Mouse (Mus musculus) embryonic fibroblast, embryonic 13.5 days (primary cell): ENCODE measurements at regions not wholly inside any gene's neighbourhood (a gene's known extent, or its start where the extent isn't known, plus 50 kb on each side); places are given as distances from the start of the nearest gene placed in this dataset.

Experiments used
- CTCF ChIP-seq: IDR thresholded peaks from 2 replicates; pipeline ENCODE4 v1.5.1; 2011; ENCODE audit warnings: mild to moderate bottlenecking, control low read depth, low read length, moderate library complexity, borderline replicate concordance; ENCODE audit not compliant: insufficient read depth
- POLR2A ChIP-seq: IDR thresholded peaks from 2 replicates; pipeline ENCODE4 v1.6.1; 2011; ENCODE audit warnings: low read depth, mild to moderate bottlenecking, control low read depth, low read length, moderate library complexity

DNA sequence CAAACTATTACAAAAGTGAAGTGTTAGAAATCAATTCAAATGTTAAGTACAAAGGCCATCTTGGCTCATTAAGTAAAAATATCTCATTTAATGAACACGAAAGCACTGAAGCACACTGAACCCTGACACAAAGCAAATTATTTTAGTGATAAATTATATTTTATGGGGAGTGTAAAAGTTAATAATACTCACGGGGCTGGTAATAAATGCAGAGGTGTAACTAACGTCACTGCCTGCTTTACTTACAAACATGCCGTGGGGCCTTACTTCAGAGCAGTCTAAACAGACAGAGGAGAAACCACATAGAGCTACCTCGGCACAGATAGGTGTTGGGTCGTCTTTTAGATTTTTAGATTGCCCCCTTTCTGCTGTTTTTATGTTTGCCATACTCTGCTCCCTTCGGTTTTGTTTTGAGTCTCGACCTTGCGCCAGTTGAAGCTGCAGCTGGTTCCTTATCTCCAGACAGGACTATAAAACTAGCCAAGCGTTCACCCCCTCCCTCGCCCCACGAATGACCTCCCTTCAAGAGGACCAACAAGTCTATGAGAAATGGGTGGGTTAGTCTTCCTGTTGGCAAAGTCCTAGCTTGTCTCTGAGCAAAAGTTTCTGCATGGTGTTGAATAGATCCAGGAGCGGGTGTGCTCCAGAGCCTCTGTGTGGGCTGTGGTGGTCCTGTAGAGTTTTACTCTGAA, 181.8 kb upstream of the Nr5a2 start:
- TF ChIP-seq CTCF (no peak), POLR2A (no peak)
